Mouse (Mus musculus) spleen, adult 2 months (tissue): ENCODE measurements around the gene Hist1h3b.
"Not testable (repeated sequence)": the region's sequence is repeated elsewhere in the genome, so short reads cannot be mapped to it uniquely, and the experiment has no call there.

ENCODE experiments used
- CTCF ChIP-seq: fragments of 200-500 bp; IDR thresholded peaks from 2 replicates; pipeline ENCODE4 v1.5.1; 2011; ENCODE audit warnings: mild to moderate bottlenecking, inconsistent platforms; ENCODE audit not compliant: insufficient read depth, insufficient read length, insufficient replicate concordance; ENCODE audit errors: extremely low read depth
- POLR2A ChIP-seq: fragments of 200-500 bp; IDR thresholded peaks from 2 replicates; pipeline ENCODE4 v1.6.1; 2011; ENCODE audit warnings: low read depth, low read length, inconsistent platforms

GRCm38 (mm10) chr13:23717593-23718245 is 34.3 kb upstream of the Hist1h3b start:
- not testable (repeated sequence) for TF ChIP-seq CTCF, POLR2A
